Mouse (Mus musculus) CD8-positive naive resting alpha-beta T cell, adult 2 months (primary cell): ENCODE measurements around the gene Ttc23.
A peak's percentile ranks its signal among the peaks of the same experiment; 100 is the strongest.

Source experiments
- DNase-seq, 2 experiments: peaks; one replicate each; pipeline ENCODE4 v3.0.0; 2022; ENCODE audit warnings: low read depth in 2 of 2, low spot score in 2 of 2

Ttc23 gene

GRCm38 (mm10) chr7:67692791-67693538 is 45.8 kb downstream of the Ttc23 start:
- no peak for DNase-seq

DNA sequence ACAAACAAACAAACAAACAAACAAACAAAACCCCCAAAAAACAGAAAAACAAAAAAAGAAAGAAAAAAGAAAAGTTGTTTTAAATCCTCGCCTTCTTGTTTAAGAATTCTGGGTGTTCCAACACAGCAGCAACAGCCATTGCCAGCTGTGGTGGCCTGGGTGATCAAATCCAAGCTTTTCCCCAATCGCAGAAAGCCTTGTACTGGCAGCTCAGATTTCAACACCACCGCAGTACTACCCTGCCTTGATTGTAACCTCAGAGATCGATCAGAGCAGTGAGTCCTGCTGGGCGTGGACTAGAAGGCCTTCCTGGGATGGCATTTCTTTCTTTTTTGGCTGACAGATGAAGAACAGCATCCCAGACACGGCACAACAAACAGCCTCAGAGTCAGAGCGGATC is 48.7 kb downstream of the Ttc23 start:
- DNase-seq: no peak

DNA sequence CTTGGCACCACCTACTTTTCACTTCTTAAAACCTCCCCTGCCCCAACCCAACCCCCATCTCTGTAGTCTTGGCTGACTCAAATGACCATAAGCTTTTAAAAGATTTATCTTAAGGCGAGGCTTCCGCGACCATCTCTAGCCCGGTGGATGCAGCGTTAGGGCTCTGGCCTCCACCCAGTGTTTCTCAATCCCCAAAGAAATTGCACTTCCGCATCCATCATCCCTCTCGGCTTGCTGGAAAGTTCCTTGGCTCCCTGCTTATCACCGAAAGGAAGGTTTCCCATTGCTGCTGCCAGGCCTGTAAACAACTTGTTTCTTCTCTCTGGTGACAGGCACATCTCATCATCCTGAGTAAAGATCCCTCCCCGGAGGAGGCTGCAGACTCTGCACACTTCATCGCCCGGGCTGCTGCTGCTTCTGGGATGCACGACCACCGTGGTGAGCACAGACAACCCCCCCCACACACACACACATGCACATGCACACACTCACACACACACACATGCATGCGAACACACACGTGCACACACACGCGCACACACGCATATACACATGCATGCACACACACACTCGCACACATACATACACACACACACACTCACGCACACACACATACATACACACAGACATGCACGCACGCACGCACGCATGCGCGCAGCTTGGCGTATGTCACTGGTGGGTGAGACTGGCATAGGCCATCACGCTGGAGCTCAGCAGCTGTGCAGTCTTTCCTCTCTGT is 50.9 kb downstream of the Ttc23 start:
- no peak for DNase-seq

- no peak for DNase-seq
These were observed 52.1 kb downstream of the Ttc23 start for GRCm38 (mm10) chr7:67699301-67699700.

GRCm38 (mm10) chr7:67700846-67701245 is 53.6 kb downstream of the Ttc23 start:
- peak in 1 of 2 experiments; percentile 18 for DNase-seq

DNA sequence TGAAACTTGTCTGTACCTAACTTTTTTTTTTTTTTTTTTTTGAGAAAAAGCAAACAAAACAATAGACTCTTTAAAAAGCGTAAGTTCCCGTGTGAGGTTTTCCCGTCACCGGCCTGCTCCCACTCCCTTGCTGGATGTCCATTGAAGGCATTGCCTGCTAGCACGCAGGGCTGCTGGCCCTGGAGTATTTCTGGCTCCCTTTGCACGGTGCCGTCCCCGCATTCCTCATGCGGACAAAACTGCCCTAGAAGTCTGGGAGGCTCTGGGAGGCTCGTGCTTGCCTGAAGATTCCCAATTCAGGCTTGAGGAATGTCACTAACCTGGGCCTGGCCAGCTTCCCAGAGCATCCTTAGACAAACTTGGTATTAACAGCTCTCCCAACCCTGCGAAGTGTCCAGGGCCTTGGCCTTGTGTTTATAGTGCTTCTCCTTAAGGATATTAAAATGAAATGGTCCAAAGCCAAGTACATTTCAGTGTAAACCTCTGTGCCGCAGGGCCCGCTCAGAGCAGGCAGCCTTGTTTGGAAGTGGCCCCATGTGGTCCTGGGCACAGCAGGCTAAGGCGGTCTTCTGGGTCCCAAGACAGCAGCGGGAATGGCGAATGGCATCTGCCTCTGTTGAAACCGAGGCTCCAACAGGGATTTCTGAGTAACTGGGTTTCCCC is 54.2 kb downstream of the Ttc23 start:
- DNase-seq: no peak

DNA sequence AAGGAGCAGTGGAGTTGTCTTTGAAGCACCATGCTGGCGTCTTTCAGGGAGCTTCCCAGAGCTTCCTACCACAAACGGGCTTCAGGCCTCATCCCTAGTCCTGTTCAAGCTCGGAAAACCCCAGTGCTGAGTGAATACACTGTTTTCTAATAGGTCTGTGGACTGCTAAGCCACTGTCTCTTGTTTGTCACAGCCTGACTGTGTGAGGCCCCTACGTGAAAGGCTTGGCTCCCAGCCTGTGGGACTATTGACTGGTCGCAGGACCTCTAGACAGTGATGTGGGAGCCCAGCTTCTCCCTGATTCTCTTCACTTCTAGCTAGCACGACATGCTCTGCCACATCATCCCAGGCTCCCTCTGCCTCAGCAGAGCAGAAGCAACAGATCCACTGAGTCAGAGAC is 61.0 kb downstream of the Ttc23 start:
- no peak for DNase-seq

DNA sequence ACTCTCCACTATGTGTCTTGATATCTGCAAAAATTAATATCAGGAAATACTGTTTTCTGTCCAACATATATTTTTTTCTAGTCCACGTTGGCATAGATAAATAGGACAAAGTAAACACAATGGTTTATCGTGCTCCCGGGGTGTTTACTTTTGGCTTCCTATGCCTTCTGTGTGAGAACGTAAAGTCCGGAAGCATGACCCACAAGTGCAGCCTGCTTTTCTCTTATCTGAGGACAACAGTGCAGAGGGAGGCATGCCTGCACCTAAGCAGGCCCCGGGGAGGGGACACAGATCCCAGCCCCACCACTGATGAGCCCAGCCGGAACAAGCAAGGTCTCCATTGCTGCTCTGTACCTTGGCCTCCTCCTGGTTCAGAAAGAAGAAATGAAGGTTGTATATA is 63.0 kb downstream of the Ttc23 start:
- DNase-seq: no peak

DNA sequence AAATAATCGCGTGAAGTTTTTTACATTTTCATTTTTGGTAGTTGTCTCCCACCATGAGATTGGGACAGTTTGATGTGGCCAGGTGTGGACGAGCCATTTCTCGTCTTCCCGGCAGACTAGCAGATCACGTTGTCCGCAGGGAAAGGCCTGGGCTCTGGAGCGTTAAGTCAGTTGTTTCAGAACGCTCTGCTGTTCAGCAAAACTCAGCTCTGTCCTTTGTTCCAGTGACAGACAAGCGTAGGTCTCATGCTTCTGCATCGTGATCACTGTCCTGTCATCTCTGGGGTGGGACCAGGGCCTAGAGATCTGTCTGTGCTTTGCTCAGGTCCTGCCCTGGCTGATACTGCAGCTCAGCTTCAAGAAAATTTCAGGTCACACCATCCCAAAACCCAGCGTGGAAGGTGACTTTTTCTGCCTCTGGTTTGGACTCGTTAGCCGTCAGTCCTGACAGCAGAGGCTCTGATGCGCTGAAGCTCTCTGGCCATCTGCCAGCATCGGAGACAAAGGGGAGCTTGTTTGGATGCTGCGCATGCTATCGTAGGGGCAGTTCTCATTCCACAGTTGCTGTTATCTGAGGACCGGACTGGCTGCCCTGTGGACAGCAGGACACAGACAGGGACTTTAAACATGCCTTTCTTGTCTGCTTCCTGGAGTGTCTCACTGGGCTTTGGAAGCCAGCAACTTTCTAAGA is 66.8 kb downstream of the Ttc23 start:
- DNase-seq: no peak

GRCm38 (mm10) chr7:67715176-67715575 is 68.0 kb downstream of the Ttc23 start:
- DNase-seq: no peak

GRCm38 (mm10) chr7:67716213-67716878 is 69.1 kb downstream of the Ttc23 start:
- DNase-seq: no peak

DNA sequence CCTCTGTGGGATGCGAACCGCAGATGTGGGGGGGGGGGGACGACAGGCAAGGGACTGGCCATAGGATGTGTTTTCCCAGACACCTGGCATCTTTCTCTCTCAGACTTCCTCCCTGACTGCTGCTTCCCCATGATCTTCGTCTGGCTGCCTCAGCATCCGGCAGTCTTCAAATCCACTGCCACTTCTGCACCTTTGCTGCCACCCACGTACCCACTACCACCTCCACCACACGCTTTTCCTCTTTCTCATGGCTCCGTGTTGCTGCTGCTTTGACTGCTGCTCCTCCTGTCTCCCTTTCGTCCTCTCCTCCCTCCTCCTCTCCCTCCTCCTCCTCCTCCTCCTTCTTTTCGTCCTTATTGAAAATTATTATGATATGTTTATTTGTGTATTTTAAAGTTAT is 69.7 kb downstream of the Ttc23 start:
- DNase-seq: no peak

GRCm38 (mm10) chr7:67717520-67717919 is 70.3 kb downstream of the Ttc23 start:
- DNase-seq: no peak

GRCm38 (mm10) chr7:67718804-67719203 is 71.6 kb downstream of the Ttc23 start:
- no peak for DNase-seq

- DNase-seq: no peak
These were observed 75.0 kb downstream of the Ttc23 start for GRCm38 (mm10) chr7:67722163-67722562.

GRCm38 (mm10) chr7:67724536-67724935 is 77.3 kb downstream of the Ttc23 start:
- no peak for DNase-seq

DNA sequence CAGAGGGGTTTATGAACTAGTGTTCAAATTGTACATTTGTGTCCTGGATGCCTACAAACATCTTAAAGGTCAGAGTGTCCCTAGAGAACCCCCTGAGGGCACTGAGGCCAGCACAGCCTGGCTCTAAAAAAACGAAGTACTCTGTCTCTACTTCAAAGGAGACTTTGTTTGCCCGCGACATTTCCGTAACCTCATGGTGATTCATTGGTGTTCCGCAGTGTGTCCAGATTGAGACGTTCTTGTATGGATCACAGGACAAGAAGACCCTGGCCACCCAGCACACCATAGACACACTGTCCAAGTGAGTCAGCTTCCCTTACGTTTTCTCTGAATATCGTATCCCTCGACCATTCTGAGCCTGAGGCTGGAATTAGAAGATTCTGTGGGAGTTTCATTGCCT is 77.8 kb downstream of the Ttc23 start:
- DNase-seq: no peak

DNA sequence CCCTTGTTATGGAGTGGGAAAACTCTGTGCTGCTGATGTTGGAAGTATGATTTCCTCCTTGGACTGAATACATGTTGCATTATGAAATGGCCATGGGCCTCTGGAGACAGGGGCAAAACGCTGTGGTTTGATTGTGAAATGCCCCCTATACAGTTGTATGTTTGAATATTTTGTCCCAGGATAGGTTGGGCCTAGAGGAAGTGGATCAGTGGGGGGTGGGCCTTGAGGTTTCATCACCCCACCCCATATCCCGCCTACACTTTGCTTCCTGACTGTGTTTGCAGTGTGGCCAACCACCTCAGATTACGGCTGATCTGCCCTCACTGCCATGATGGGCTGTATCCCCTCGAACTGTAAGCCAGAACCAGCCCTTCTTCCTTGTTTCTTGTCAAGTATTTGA is 81.0 kb downstream of the Ttc23 start:
- DNase-seq: no peak

DNA sequence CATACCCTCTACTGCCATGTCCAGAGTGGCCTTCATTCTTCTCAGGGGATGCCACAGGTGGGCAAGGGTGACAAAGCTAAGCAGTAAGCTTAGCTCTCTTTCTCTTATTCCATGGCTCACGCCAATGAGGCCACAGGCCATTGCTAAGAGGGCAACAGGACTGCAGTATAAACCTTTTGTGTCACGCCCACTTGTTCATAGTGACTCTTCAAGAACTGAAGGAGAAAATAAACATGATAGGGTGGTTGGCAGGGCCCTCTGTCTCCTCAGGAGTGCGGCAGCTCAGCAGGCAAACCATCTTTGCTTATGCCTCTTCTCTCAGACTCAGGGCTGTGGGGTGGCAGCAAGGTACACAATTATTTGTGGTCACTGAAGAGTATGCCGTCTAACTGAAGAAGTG is 81.6 kb downstream of the Ttc23 start:
- DNase-seq: no peak

DNA sequence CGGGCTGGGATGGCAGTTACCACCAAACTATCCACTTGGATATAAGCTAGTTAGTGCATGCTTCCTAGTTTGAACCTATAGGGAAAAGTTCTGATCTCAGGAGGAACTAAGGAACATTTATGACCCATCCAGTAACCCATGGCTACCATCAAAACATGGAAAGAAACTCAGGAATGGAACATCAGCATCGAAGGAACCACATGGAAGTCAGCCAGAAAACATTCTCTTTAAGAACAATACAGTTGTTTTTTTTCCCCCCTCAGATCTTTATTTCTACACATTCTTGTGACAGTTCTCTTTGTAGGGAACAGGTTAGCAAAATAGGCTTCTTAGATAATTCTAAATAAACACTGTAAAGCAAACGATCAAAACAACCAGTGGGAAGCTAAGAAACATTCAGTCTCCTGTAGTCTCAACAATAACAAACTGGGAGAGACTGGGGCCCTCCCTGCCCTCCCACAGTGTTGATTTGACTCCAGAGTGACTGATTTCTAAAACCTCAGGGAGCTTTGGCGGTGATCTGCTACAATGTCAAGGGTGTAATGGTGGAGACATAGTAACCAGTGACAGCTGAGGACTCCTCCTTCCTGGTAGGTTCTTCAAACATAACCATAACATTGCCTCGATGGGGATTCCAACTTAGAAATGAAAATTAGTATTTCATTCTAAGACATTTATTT is 83.4 kb downstream of the Ttc23 start:
- no peak for DNase-seq

DNA sequence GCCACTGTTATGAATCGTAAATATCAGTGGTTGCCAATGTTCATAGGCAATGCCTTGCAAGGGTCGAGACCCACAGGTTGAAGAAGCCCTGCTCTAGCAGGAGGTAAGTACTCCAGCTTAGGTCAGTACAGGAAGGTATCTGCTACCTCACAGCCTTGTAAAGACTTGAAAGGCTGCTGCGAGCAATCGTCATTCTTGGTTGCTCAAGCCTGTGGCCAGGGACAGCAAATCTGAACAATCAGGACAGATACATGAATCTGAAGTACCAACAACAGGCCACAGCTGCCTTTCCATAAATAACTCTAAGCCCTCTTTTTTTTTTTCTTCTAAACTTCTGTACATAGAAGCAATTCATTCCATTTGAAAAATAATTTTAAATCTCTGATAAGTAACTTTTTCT is 85.1 kb downstream of the Ttc23 start:
- no peak for DNase-seq
